Mouse (Mus musculus) activated CD4-positive, CD25-positive, alpha-beta regulatory T cell, adult 4 months (primary cell): Measurements from ENCODE around the gene Pacsin1. TPM values are rescaled to one million over a fixed set of nuclear protein-coding genes. Genes with fewer than 3 reads are reported as not detected.
"Not testable (repeated sequence)": the region's sequence is repeated elsewhere in the genome, so short reads cannot be mapped to it uniquely, and the experiment has no call there.

ENCODE experiments used
- ATAC-seq: one replicate; pipeline ENCODE4 v1.8.0; 2017
- polyA plus RNA-seq, 2 experiments: library from polyadenylated mRNA; unstranded; fragments of 100-300 nt; shearing (Covaris generic); gene quantifications; one replicate each; pipeline ENCODE4 v1.2.1; 2017

The Pacsin1 gene
- polyA plus RNA-seq, 2 experiments from 2014 or later: 26.9 to 41.1 TPM

GRCm38 (mm10) chr17:27636132-27637020 lies 18.9 kb upstream of the Pacsin1 start, which contains the start of gene Rps10:
TSS of gene Rps10 (minus strand) at chr17:27636669.
- no peak for ATAC-seq

- no peak for ATAC-seq
These were observed 18.0 kb upstream of the Pacsin1 start for GRCm38 (mm10) chr17:27637333-27637732.

- no peak for ATAC-seq
These were observed 16.4 kb upstream of the Pacsin1 start for GRCm38 (mm10) chr17:27638921-27639332.

GRCm38 (mm10) chr17:27639851-27640250 lies 15.5 kb upstream of the Pacsin1 start:
- not testable (repeated sequence) for ATAC-seq

- ATAC-seq: no peak
These were observed 12.7 kb upstream of the Pacsin1 start for GRCm38 (mm10) chr17:27642491-27643062.

- ATAC-seq: no peak
These were observed 12.2 kb upstream of the Pacsin1 start for GRCm38 (mm10) chr17:27643101-27643500.

GRCm38 (mm10) chr17:27643756-27644155 lies 11.6 kb upstream of the Pacsin1 start:
- no peak for ATAC-seq

- no peak for ATAC-seq
These were observed 10.7 kb upstream of the Pacsin1 start for GRCm38 (mm10) chr17:27644572-27644971.

- ATAC-seq: no peak
These were observed 9.5 kb upstream of the Pacsin1 start for GRCm38 (mm10) chr17:27645807-27646206.

GRCm38 (mm10) chr17:27650160-27650559 lies 5.1 kb upstream of the Pacsin1 start:
- peak; percentile 38 for ATAC-seq

GRCm38 (mm10) chr17:27650586-27650985 lies 4.7 kb upstream of the Pacsin1 start:
- no peak for ATAC-seq

GRCm38 (mm10) chr17:27652046-27652790 lies 3.1 kb upstream of the Pacsin1 start:
- ATAC-seq: peak; percentile 33

GRCm38 (mm10) chr17:27653253-27653959 lies 1.9 kb upstream of the Pacsin1 start:
- ATAC-seq: no peak

- ATAC-seq: no peak
These were observed 696 bp downstream of the Pacsin1 start for GRCm38 (mm10) chr17:27656011-27656399.

GRCm38 (mm10) chr17:27656414-27656813 lies 1.1 kb downstream of the Pacsin1 start:
- ATAC-seq: no peak

- ATAC-seq: no peak
These were observed 1.8 kb downstream of the Pacsin1 start for GRCm38 (mm10) chr17:27657123-27657522.

GRCm38 (mm10) chr17:27658767-27659166 lies 3.5 kb downstream of the Pacsin1 start:
- peak; percentile 12 for ATAC-seq

GRCm38 (mm10) chr17:27671720-27672119 lies 16.4 kb downstream of the Pacsin1 start:
- ATAC-seq: no peak

- ATAC-seq: no peak
These were observed 18.6 kb downstream of the Pacsin1 start for GRCm38 (mm10) chr17:27673945-27674344.

GRCm38 (mm10) chr17:27675453-27675852 lies 20.1 kb downstream of the Pacsin1 start:
- no peak for ATAC-seq

- no peak for ATAC-seq
These were observed 21.0 kb downstream of the Pacsin1 start for GRCm38 (mm10) chr17:27676270-27676669.

GRCm38 (mm10) chr17:27677756-27678155 lies 22.4 kb downstream of the Pacsin1 start:
- ATAC-seq: no peak
